Mouse (Mus musculus): ENCODE results near the gene Snap47.
A peak's percentile ranks its signal among the peaks of the same experiment; 100 is the strongest.

Gene Snap47

DNA sequence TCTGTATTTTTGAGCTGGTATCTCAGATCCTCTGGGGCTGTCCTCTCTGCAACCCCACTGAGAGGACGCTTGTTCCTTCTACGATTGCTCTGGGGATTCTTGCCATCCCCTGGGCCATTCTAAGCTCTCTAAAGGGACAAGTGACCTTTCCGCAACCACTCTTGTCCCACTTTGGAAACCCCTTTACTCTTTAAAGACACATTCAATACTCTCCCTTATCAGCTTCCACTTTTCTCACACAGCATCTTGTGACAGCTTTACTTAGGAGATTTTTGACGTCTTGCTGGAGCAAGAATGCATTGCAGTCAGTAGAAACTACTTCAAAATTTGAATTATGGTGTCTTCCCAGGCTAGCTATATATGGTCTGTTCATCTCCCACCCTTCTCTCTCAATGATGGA lies at the start of gene Snap47:
TSS of gene Snap47 (minus strand) at position 101 of the 400 bp plus-strand sequence.
- no peak for DNase-seq (ENCODE audit: low spot score)

DNA sequence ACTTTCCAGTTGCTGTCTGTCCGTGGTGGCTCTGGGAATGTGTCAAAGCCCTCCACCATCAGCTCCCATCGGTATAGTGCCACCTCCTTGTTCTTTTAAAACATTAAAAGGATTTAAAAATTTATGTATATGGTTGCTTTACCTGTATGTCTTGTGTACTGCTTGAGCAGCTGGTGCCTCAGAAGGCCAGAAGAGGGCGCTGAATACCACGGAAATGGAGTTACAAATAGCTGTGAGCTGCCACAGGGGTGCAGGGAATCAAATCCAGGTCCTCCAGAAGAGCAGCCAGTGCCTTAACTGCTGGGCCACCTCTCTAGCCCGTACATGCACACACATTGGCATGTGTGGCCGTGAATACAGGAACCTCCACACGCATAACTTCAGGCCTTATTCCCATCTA lies 46.8 kb upstream of the Snap47 start:
- DNase-seq (ENCODE audit: low spot score): no peak

DNA sequence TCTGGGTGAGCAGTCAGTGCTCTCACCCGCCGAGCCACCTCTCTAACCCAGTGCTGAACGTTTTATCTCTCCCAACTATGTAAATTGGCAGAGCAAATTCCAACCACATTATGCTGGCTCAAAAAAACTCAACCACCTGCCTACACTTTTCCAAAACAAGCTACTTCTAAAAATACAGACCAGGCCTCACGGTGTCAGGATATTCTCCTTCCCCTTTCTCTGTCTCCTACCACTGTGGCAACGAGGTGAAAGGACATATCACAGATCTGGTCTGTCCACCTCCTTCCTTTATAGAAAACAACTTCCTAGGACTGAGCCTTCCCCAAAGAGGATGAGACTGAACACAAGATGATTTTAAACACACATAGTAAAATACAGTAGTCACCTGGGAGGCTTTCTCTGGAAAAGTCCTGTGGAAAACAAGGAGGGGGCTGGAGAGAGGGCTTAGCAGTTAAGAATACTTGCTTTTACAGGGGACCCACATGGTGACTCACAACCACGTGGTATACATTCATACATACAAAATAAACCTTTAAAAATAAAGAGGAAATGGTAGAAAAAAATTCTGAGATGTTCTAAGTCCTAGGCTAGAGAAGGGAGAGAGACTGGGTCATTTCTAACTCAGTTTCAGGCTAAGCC lies 45.8 kb upstream of the Snap47 start:
- no peak for DNase-seq (ENCODE audit: low spot score)

DNA sequence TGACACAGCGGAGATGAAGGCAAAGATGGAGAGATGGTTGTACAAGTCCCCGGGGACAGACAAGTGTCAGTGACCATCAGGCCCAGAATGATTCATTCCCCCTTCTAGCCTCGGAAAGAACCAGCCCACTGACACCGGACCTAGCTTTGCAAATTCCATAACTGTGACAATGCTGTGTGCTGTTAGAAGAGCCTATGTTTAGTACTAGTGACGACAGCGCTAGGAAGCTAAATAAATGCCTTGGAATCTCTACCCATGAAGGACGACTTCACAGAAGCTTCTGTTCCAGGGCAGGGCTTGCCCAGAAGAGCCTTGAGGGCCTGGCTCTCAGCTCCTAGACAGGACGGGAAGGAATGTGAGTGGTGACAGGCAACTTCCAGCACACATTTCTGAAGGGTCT lies 35.2 kb upstream of the Snap47 start:
- no peak for DNase-seq (ENCODE audit: low spot score)

DNA sequence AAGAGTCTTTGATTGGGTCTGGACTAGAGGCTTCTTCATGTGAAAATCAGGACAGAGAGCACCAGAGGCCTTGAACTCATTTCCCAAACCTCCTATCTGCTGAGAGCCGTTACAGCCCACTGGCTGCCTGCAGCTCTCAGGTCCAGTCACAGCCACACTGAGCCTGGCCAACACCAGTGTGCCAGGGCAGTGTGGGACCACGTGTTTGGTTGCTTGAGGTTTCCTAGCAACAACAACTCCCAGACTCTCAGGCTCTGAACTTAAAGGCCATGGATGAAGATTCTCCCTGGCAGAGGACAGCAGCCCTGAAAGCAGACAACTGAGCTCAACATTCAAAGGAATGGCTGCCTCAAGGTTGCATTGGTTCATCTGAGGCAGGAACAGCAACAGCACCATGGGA lies 34.7 kb upstream of the Snap47 start:
- DNase-seq (ENCODE audit: low spot score): no peak

DNA sequence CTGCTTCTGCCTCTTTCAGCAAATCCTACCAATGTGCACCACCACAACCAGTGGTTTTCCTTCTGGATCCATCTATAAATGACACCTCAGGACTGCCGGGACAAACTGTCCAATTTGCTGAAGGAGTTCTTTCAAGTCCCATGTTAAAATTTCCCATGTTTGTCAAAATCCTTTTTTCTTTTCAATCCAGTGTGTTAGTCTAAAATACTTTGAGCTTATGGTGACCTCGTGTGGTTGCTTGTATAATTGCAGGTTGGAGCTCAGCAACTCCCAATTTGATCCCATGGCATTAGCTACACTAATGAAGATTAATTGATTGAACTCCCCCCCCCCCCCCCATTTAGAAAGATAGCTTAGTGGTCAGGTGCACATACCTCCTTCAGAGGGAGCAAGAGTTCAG lies 32.2 kb upstream of the Snap47 start:
- peak; percentile 86 for DNase-seq (ENCODE audit: low spot score)

DNA sequence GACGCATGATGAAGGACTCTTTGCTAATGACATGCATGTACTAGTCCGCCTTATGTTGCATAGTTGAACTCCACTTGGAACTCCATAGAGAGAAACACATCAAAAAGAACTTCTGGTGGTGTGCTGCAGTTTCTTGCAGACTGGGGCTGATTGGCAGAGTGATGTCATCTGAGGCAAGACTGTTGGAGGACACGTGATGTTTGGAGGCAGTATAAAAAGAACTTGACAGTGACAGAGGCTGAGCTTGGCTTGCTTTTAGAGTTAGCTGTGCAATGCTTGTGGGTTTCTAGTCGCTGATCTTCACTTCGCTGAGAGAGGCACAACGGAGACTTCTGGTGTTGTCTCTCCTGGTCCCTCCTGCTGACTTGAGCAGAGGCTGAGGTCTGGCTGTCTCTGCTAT lies 26.3 kb upstream of the Snap47 start:
- DNase-seq (ENCODE audit: low spot score): no peak

DNA sequence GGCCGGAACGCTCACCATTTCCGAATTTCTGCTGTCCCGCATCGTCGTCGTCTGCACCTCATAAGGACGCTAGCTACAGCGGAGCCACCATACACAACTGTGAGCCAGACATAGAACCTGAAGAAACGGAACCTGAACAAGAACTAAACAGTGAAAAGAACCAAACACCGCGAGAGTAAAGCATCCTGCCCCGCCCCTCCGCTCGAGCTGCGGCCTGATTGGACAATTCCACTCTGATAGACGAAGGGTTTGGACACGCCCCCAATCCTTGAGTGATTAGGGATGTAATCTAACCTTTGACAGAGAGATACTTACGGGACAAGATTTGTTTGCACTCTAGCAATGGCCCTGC lies 21.3 kb upstream of the Snap47 start, which contains the start of gene Zfp867:
TSS of gene Zfp867 (minus strand) at position 149 of the 352 bp plus-strand sequence.
- peak; percentile 98 for DNase-seq (ENCODE audit: low spot score)

DNA sequence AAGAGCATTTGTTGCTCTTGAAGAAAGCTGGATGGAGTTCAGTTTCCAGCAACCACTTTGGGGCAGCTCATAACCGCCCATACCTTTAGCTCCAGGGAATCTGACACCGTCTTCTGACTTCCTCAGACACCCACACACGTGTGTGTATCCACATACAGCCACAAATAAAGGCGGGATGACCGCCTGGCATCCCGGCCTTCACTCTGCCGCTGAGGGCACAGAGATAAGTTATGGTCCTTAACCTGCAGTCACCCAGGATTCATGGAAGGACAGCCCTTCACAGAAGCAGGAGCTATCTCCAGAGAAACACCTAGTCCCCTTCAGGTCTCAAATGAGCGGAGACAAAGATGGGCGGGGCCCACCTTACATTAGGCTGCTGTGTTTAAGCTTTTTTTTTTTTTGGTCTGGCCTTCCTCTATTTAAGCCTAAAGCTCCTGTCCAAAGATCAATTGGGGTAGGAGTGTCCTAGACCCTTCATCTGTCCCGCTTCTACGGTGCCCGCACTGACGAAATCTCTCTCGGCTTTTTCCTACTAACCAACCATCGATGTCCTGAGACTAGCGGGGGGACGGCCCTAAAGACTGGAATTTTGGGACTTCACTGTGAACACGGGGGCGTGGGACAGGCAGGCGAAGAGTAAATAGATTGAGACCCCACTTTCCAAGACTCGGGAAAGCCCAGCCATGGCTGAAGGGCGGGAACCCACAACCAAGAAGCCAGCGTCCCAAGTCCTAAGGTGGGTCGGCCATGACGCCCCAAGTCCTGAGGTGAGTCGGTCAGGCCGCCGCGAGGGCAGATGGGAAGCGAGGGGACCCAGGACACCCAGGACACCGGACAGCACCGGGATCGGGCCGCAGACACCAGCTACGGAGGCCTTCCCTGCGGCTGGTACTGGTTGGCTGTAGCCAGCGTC lies 20.7 kb upstream of the Snap47 start:
- DNase-seq (ENCODE audit: low spot score): peak; percentile 22

DNA sequence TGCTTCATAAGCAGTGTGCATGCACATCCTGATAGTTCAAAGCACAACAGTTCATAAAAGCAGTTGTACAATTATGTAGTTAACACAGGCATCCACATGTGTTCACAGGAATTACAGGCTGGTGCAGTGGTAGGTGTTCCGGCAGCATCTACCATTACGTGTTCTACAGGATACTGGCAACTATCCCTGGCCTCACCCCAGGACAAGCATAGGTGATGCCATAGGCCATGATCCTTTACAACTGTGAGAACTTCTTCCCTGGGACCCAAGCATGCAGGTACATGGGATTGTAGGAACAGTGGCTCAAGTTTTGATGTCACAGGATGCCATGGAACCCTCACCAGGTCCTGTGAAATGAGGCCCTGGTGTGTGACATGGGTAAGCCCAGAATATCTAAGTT lies 9.5 kb upstream of the Snap47 start:
- no peak for DNase-seq (ENCODE audit: low spot score)

DNA sequence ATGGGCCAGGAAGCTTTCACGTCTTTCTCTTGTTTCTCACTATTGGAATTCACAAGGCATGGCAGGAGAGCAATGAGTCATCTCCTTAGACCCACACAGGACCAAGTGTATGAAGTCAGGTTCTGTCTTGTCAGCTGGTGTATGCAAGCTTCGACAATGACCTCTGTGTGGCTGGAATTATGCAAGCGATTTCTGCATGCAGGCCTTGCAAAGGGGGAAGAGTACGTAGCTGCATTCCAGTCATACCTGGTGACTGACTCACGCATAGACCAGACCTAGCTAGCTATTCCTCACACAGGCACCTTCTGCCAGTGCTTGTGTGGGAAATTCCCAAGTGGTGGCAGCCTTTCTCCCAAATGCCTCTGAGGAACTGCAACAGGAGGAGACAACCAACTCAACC lies 8.0 kb upstream of the Snap47 start:
- DNase-seq (ENCODE audit: low spot score): peak; percentile 27

DNA sequence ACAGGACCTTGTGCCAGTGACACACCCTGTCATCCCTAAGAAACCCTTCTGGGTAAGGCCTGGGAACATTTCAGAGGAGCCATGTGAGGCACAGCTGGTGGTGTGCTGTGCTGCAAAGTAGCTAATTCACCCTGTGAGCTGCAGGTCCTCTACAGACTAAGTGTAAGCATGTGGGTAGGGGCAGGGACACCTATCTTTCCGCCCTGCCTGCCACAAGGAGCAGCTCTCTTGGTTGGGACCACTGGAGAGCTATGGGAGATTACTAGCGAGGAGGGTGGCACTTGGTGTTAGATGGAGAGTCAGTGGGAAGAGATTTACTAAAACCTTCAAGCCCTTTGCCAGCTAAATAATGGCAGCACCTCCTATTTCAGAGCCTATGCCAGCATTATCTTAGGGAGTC lies 5.9 kb upstream of the Snap47 start:
- no peak for DNase-seq (ENCODE audit: low spot score)

DNA sequence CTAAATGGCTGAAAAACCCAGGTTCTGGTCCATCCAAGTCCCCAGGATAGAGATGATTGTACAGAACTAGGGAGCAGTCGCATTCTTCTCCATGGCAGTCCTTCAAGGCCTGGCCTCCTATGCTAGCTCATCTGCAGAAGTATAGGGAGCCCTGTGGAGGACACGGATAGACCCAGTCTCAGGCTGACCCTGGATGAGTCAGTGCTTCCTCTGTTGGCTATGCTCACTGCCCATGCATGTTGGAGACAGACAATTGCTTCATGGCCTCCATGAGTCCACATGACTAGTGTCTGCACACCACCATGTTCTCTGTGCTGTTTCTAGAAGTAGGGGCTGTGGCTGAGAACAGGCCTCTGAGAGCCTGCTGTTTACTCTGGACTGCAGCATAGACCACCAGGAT lies 5.4 kb upstream of the Snap47 start:
- DNase-seq (ENCODE audit: low spot score): no peak

DNA sequence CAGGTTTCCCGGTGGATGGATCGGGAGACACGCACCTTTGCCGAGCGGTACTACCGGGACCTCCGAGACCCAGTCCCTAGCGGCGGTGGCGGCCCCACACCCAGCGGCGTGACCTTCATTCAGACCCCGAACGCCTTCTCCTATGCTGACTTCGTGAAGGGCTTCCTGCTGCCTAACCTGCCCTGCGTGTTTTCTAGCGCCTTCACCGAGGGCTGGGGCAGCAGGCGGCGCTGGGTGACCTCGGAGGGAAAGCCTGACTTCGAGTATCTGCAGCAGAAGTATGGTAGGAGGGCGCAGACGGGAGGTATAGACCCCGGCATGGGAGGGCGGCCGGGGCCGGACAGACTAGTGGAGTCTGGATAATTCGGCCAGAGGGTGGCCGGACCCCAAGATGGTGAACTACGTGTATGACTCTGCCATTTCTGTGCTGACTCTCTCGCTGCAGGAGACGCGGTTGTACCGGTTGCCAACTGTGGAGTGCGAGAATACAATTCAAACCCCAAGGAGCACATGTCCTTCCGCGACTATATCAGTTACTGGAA lies 685 bp downstream of the Snap47 start:
- DNase-seq (ENCODE audit: low spot score): no peak

DNA sequence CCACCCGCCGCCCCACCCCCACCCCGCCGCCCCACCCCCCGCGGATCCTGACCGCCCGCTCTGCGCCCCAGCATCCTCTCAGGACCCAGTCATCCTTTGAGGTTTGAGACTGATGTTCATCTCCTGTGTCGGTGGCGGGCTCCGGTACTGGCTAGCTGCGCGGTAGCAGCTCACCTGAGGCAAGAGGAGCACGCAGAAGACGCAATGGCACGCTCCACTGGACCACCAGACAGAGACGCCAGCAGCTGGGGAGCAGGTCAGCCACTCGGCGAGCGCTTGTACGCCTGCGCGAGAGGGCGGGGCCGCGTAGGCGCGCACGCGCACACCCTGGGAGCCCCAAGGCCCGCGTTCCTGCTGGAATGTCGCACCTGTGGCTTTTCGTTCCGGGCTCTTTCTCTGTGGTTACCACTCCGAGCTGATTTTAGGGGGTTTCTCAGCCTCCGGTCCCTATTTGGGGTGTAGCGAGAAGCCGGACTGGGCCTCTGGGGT lies 1.2 kb downstream of the Snap47 start, which contains the start of gene Jmjd4:
TSS of gene Jmjd4 (plus strand) at position 305 of the 489 bp plus-strand sequence.
- DNase-seq (ENCODE audit: low spot score): peak; percentile 92

DNA sequence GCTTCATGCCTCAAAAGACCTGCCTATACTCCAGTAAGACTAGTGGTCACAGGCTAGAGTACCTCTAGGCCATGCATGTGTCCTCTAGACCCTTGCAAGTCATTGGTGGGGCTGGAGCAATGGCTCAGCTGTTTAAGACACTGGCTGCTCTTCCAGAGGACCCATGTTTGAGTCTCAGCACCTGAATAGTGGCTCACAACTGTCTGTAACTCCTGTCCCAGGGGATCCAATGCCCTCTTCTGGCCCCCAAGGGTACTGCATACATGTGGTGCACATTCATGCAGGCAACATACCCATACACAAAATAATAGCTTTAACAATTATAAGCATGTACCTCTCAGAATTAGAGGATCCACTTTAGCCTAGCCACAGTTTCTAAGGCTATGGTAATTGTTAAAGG lies 7.9 kb downstream of the Snap47 start:
- DNase-seq (ENCODE audit: low spot score): no peak

DNA sequence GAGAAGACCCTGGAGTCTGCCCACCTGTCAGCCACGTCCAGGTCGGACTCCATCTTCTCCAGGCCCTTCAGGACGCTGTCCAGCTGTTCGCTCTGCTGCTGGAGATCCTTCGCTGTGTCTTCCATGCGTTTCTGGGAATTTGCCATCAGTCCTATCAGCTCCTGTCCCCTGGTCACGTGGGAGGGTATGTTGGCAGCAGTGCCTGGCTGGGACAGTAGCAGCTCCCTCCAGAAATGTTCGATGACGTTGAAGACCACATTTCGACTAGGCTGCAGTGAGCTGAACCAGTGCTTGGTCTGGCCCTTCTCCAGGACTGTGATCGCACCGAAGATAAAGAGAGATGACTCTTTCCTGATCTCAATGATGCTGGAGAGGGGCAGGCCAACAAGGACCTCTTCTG lies 13.0 kb downstream of the Snap47 start:
- DNase-seq (ENCODE audit: low spot score): no peak

DNA sequence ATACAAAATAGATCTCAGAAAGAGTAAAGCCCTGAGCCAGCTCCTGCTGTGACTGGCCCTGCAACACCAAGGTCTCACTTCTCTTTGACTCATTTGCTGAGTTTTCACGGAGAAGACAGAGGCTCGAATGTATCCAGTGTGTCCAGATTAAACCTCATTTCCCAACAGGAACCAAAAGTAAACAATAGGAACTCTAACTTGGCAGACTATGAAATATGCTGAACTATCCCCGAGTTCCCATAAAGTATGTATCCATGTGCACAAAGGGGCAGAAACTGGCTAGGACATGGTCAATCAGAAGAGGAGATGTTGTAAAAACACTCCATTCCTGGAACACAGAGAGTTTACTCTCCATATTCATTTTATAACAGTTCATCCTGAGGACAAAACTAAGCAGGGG lies 18.7 kb downstream of the Snap47 start:
- no peak for DNase-seq (ENCODE audit: low spot score)

DNA sequence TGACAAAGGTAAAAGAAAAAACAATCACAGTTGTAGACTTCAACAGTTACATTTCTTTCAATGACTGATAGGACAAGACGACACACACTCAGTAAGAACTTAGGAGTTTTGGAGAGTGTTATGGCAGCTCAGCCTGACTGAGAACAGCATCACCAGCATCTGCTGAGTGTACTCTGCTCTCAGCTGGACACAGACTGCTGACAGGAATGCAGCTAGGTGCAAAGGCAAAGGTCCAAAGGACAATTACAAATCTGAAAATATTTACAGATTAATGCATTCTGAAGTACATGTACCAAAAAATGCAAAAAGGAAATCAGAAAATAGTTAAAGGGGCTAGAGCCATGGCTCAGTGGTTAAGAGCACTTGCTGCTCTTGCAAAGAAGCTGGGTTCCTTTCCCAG lies 21.0 kb downstream of the Snap47 start:
- no peak for DNase-seq (ENCODE audit: low spot score)

DNA sequence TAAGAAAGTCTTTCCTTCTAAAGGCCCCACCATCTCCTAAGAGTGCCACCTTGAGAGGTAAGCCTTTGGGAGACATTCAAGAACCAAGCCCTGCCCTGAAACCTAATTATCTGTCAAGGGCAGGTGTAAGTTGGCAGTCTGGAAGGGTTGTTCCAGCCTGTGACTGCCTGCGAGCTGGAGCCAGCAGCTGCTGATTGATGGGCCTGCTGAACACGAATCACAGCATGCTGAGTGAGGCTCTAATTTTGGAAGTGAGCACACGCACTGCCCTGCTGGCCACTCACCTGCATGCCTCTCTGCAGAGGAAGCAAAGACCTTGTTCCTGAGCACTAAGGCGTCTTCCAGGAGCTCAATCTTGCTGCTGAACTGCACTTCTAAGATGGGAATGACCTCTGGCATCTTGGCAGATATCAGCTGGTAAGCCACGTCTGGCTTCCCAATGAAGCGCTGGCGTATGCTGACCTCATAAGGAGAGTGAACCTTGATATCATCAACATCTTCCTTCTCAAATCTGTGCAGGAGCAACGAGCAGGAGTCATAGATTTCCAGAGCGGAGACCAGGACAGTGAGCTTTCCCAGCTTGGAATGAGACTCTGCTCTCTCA lies 22.8 kb downstream of the Snap47 start:
- DNase-seq (ENCODE audit: low spot score): no peak

DNA sequence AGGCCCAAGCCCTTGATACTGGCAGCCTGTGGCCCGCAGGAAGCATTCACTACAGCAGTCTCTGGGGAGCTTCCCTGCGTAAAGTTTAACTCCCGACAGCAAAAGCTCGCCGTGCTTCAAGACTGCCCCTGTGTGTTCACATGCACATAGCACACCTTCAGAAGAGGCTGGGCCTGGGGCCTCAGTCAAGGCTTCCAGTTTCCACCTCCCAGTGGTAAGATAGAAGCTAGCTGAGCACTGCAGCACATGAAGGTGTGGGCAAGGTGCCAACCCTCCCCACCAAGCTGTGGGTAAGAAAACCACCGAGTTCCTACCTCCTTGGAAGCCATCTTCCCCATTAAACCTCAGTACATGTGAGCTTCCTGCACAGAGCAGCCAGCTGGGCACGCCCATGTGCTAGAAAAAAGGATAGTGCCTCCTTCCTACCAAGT lies 25.3 kb downstream of the Snap47 start:
- peak; percentile 31 for DNase-seq (ENCODE audit: low spot score)

DNA sequence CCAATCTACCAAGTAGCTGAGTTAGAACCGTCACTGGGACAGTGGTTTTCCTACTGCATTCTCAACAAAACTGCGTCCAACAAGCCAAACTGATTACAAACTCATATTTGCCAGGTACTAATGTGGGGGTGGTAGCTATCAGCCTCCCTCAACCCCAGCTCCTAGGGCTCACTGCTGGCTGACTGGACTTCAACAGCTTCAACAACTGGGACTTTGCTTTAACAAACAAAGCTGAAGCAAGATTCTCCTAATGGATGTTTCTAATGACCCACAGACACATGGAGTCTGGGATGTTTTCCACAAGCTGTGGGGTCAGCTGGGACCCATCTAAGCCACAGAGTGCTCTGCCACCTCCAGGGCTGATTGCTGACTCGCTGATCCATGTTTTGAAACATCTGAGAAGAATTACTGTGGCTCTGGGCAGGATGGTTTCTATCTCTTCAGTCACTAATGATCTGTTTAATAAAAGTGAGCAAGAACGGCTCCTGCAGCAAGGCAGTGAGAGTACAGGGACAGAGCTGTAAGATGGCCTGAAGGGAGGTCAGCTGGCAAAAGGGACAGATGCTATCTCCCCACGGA lies 27.9 kb downstream of the Snap47 start:
- no peak for DNase-seq (ENCODE audit: low spot score)

Data from embryo, embryonic 10.5 days (tissue).